Mouse (Mus musculus) MEL (cell line): ENCODE measurements at regions not wholly inside any gene's neighbourhood (a gene's known extent, or its start where the extent isn't known, plus 50 kb on each side); places are given as distances from the start of the nearest gene placed in this dataset.

Source experiments
- DNase-seq: peaks from one replicate; pipeline ENCODE4 v3.0.0; 2011; ENCODE audit warnings: low read depth, low spot score
- H3K27ac ChIP-seq: 2 replicates; pipeline ENCODE4 v1.5.1; 2012; ENCODE audit warnings: low read depth, mild to moderate bottlenecking, control low read depth, low read length, moderate library complexity; ENCODE audit not compliant: control insufficient read depth
- H3K27me3 ChIP-seq, 2 experiments: fragments of 150-350 bp in 1 of 2; sonication (generic) in 1 of 2; 2 replicates each; pipeline ENCODE4 v1.6.1; 2012; ENCODE audit warnings: low read length in 2 of 2, mild to moderate bottlenecking in 2 of 2, improper control_type of control experiment in 1 of 2, moderate library complexity in 1 of 2; ENCODE audit not compliant: insufficient read depth in 2 of 2, control insufficient read depth in 1 of 2
- H3K36me3 ChIP-seq, 2 experiments: 2 replicates each; pipeline ENCODE4 v1.6.1; 2012 to 2014; ENCODE audit warnings: low read length in 2 of 2, improper control_type of control experiment in 1 of 2, inconsistent platforms in 1 of 2, mild to moderate bottlenecking in 1 of 2; ENCODE audit not compliant: insufficient read depth in 2 of 2, control insufficient read depth in 1 of 2
- H3K4me1 ChIP-seq, 2 experiments: fragments of 150-350 bp in 1 of 2; sonication (generic) in 1 of 2; 2 replicates each; pipeline ENCODE4 v1.6.1; 2012; ENCODE audit warnings: low read length in 2 of 2, improper control_type of control experiment in 1 of 2, mild to moderate bottlenecking in 1 of 2; ENCODE audit not compliant: insufficient read depth in 2 of 2, control insufficient read depth in 1 of 2
- H3K4me3 ChIP-seq, 2 experiments: fragments of 150-350 bp in 1 of 2; sonication (generic) in 1 of 2; 2 replicates each; pipeline ENCODE4 v1.5.1; 2012; ENCODE audit warnings: low read depth in 2 of 2, low read length in 2 of 2, mild to moderate bottlenecking in 2 of 2, moderate library complexity in 2 of 2, control low read depth in 1 of 2, improper control_type of control experiment in 1 of 2; ENCODE audit not compliant: control insufficient read depth in 1 of 2, insufficient read depth in 1 of 2
- H3K79me2 ChIP-seq: 2 replicates; pipeline ENCODE4 v1.6.1; 2012; ENCODE audit warnings: mild to moderate bottlenecking, low read length, moderate library complexity; ENCODE audit not compliant: control insufficient read depth, poor library complexity, insufficient read depth
- H3K9ac ChIP-seq: 2 replicates; pipeline ENCODE4 v1.6.1; 2012; ENCODE audit warnings: low read depth, mild to moderate bottlenecking, control low read depth, low read length, moderate library complexity; ENCODE audit not compliant: control insufficient read depth, poor library complexity, severe bottlenecking
- H3K9me3 ChIP-seq: fragments of 150-350 bp; sonication (generic); replicated peaks from 2 replicates; pipeline ENCODE4 v1.6.1; 2012; ENCODE audit warnings: mild to moderate bottlenecking, low read length, improper control_type of control experiment, moderate library complexity; ENCODE audit not compliant: insufficient read depth
- BHLHE40 ChIP-seq: IDR thresholded peaks from 2 replicates; pipeline ENCODE4 v1.6.1; 2012; ENCODE audit warnings: low read depth, mild to moderate bottlenecking, inconsistent platforms, low read length, improper control_type of control experiment, borderline replicate concordance
- CHD1 ChIP-seq: IDR thresholded peaks from 2 replicates; pipeline ENCODE4 v1.6.1; 2012; ENCODE audit warnings: low read depth, mild to moderate bottlenecking, inconsistent platforms, low read length, improper control_type of control experiment
- CHD2 ChIP-seq: IDR thresholded peaks from 2 replicates; pipeline ENCODE4 v1.6.1; 2011; ENCODE audit warnings: low read length, improper control_type of control experiment
- CTCF ChIP-seq, 3 experiments: IDR thresholded peaks in 2 of 3; conservative IDR thresholded peaks in 1 of 3; 2 replicates each; pipeline ENCODE4 v1.5.1; 2011 to 2012; ENCODE audit warnings: low read length in 3 of 3, low read depth in 2 of 3, mild to moderate bottlenecking in 2 of 3, improper control_type of control experiment in 1 of 3, inconsistent platforms in 1 of 3, mixed read lengths in 1 of 3, moderate library complexity in 1 of 3; ENCODE audit not compliant: control insufficient read depth in 1 of 3, insufficient read depth in 1 of 3, poor library complexity in 1 of 3, severe bottlenecking in 1 of 3
- E2F4 ChIP-seq: IDR thresholded peaks from 2 replicates; pipeline ENCODE4 v1.6.1; 2011; ENCODE audit warnings: low read depth, low read length, improper control_type of control experiment, borderline replicate concordance
- EP300 ChIP-seq, 2 experiments: IDR thresholded peaks; 2 replicates each; pipeline ENCODE4 v1.6.1; 2011; ENCODE audit warnings: improper control_type of control experiment in 2 of 2, low read length in 2 of 2, low read depth in 1 of 2, mild to moderate bottlenecking in 1 of 2
- GABPA ChIP-seq: IDR thresholded peaks from 2 replicates; pipeline ENCODE4 v1.6.1; 2012; ENCODE audit warnings: low read depth, mild to moderate bottlenecking, inconsistent platforms, low read length, improper control_type of control experiment, moderate library complexity
- GATA1 ChIP-seq: IDR thresholded peaks from 2 replicates; pipeline ENCODE4 v1.6.1; 2011; ENCODE audit warnings: low read depth, low read length, improper control_type of control experiment
- JUND ChIP-seq: IDR thresholded peaks from 2 replicates; pipeline ENCODE4 v1.6.1; 2011; ENCODE audit warnings: low read depth, mild to moderate bottlenecking, improper control_type of control experiment, low read length
- KAT2A ChIP-seq: conservative IDR thresholded peaks from 2 replicates; pipeline ENCODE4 v1.6.1; 2012; ENCODE audit warnings: low read depth, low read length, improper control_type of control experiment, inconsistent platforms
- MAFK ChIP-seq: IDR thresholded peaks from 2 replicates; pipeline ENCODE4 v1.6.1; 2011; ENCODE audit warnings: low read depth, mild to moderate bottlenecking, low read length, improper control_type of control experiment, borderline replicate concordance
- MAX ChIP-seq: IDR thresholded peaks from 2 replicates; pipeline ENCODE4 v1.6.1; 2011; ENCODE audit warnings: low read length, improper control_type of control experiment
- MEF2A ChIP-seq: IDR thresholded peaks from 2 replicates; pipeline ENCODE4 v1.6.1; 2014; ENCODE audit warnings: low read depth, mild to moderate bottlenecking, inconsistent platforms, low read length, improper control_type of control experiment; ENCODE audit not compliant: poor library complexity, insufficient replicate concordance, severe bottlenecking; ENCODE audit errors: extremely low read depth
- MYC ChIP-seq: IDR thresholded peaks from 2 replicates; pipeline ENCODE4 v1.6.1; 2011; ENCODE audit warnings: low read depth, mild to moderate bottlenecking, low read length, improper control_type of control experiment, moderate library complexity
- NRF1 ChIP-seq: IDR thresholded peaks from 2 replicates; pipeline ENCODE4 v1.6.1; 2014; ENCODE audit warnings: low read depth, mild to moderate bottlenecking, inconsistent platforms, low read length, improper control_type of control experiment, moderate library complexity; ENCODE audit not compliant: poor library complexity, insufficient read depth, severe bottlenecking
- POLR2A ChIP-seq, 2 experiments: IDR thresholded peaks; 2 replicates each; pipeline ENCODE4 v1.6.1; 2011 to 2012; ENCODE audit warnings: low read length in 2 of 2, mild to moderate bottlenecking in 2 of 2, control low read depth in 1 of 2, improper control_type of control experiment in 1 of 2, low read depth in 1 of 2, moderate library complexity in 1 of 2; ENCODE audit not compliant: control insufficient read depth in 1 of 2, insufficient read depth in 1 of 2, poor library complexity in 1 of 2
- POLR2AphosphoS2 ChIP-seq: IDR thresholded peaks from 2 replicates; pipeline ENCODE4 v1.6.1; 2011; ENCODE audit warnings: low read length, improper control_type of control experiment
- POLR2AphosphoS5 ChIP-seq: IDR thresholded peaks from 2 replicates; pipeline ENCODE4 v1.6.1; 2012; ENCODE audit warnings: low read depth, borderline replicate concordance, mild to moderate bottlenecking, inconsistent platforms, low read length, moderate library complexity, mixed read lengths
- RAD21 ChIP-seq: IDR thresholded peaks from 2 replicates; pipeline ENCODE4 v1.6.1; 2011; ENCODE audit warnings: mild to moderate bottlenecking, low read depth, low read length, improper control_type of control experiment
- TAL1 ChIP-seq: IDR thresholded peaks from 2 replicates; pipeline ENCODE4 v1.6.1; 2012; ENCODE audit warnings: mild to moderate bottlenecking, inconsistent platforms, low read length, moderate library complexity, mixed read lengths
- UBTF ChIP-seq: IDR thresholded peaks from 2 replicates; pipeline ENCODE4 v1.6.1; 2012; ENCODE audit warnings: low read depth, mild to moderate bottlenecking, inconsistent platforms, low read length, improper control_type of control experiment, moderate library complexity, borderline replicate concordance; ENCODE audit not compliant: insufficient read depth
- USF2 ChIP-seq, 2 experiments: IDR thresholded peaks; 2 replicates each; pipeline ENCODE4 v1.6.1; 2011 to 2012; ENCODE audit warnings: improper control_type of control experiment in 2 of 2, low read length in 2 of 2, borderline replicate concordance in 1 of 2, inconsistent platforms in 1 of 2, low read depth in 1 of 2, mild to moderate bottlenecking in 1 of 2; ENCODE audit not compliant: insufficient read depth in 1 of 2
- ZKSCAN1 ChIP-seq: IDR thresholded peaks from 2 replicates; pipeline ENCODE4 v1.6.1; 2012; ENCODE audit warnings: low read depth, mild to moderate bottlenecking, inconsistent platforms, low read length, improper control_type of control experiment, moderate library complexity
- ZNF384 ChIP-seq: IDR thresholded peaks from 2 replicates; pipeline ENCODE4 v1.6.1; 2012; ENCODE audit warnings: low read depth, mild to moderate bottlenecking, inconsistent platforms, low read length, improper control_type of control experiment

DNA sequence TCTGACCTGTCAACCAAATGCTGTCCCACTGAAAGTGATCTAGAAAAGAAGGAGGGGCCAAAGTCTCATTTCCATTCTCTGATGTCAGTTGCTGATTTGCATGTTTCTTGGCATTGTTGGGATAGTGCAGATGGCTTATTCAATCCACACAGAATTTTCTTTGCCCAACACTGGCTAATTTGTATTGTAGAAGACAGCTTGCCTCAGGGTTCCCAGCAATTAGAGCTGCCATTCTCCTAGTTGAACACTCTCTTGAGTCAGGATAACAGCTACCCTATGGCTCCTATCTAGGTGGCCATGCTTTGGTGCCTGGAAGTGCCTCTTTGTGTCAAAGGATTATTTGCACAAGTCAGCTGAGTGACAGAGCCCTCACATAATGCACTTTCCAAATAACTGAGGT lies 569.0 kb downstream of the Lrriq3 start:
- DNase-seq = no peak
- no peaks in the 10 kb centered on the region for H3K4me1 ChIP-seq
- H3K27me3 ChIP-seq = no peaks in the 10 kb centered on the region
- no peak for TF ChIP-seq BHLHE40
- TF ChIP-seq E2F4 = no peak
- TF ChIP-seq MAFK = no peak
- TF ChIP-seq TAL1 = no peak
- no peak for TF ChIP-seq MAX
- no peak for TF ChIP-seq EP300 (IDR thresholded peaks at IDR 0.05; ENCODE audit: low read depth in 1 of 2, low read length in 2 of 2)
- TF ChIP-seq POLR2AphosphoS2 = no peak
- TF ChIP-seq JUND = no peak
- no peak for TF ChIP-seq GABPA
- no peak for TF ChIP-seq POLR2AphosphoS5
- TF ChIP-seq CHD2 = no peak
- no peak for TF ChIP-seq GATA1
- TF ChIP-seq CHD1 = no peak
- no peak for TF ChIP-seq MEF2A
- no peak for TF ChIP-seq USF2 (IDR thresholded peaks at IDR 0.05; ENCODE audit: borderline replicate concordance in 1 of 2, insufficient read depth in 1 of 2, low read depth in 1 of 2, low read length in 2 of 2)
- TF ChIP-seq RAD21 = no peak
- no peak for TF ChIP-seq ZKSCAN1
- no peak for TF ChIP-seq UBTF
- no peak overlapping the region for H3K4me3 ChIP-seq
- no peaks in the 10 kb centered on the region for H3K79me2 ChIP-seq
- H3K36me3 ChIP-seq = no peaks in the 10 kb centered on the region
- no peak overlapping the region for H3K27ac ChIP-seq
- H3K9ac ChIP-seq = no peak overlapping the region
- H3K9me3 ChIP-seq = no peaks in the 10 kb centered on the region

DNA sequence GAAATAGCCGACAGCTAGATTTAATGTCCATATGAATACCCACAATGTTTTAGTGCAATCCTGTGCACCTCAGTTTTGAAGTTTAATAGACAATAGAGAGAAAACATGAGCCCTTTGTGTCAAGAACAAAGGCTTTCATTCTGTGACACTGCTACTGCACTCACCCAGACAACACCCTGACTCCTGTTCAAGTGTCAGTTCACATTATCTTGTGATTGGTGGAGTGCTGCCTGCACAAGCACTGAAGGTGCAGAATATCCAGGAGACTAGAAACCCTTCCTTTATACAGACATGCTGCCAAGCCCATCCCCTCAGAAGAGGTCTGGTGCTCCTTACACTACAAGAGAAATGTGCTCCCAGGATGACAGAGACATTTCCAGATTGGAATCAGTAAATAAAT lies 579.3 kb downstream of the Lrriq3 start:
- Histone ChIP-seq H3K4me1 (no peaks in the 10 kb centered on the region), H3K9ac (no peak overlapping the region), H3K4me3 (no peak overlapping the region), H3K79me2 (no peaks in the 10 kb centered on the region), H3K27me3 (no peaks in the 10 kb centered on the region), H3K9me3 (no peaks in the 10 kb centered on the region), H3K27ac (no peak overlapping the region), H3K36me3 (no peaks in the 10 kb centered on the region)
- TF ChIP-seq CTCF (IDR thresholded peaks at IDR 0.05 in 2 of 3, conservative IDR thresholded peaks at IDR 0.05 in 1 of 3; ENCODE audit: control insufficient read depth in 1 of 3, insufficient read depth in 1 of 3, low read depth in 2 of 3, low read length in 3 of 3, poor library complexity in 1 of 3, severe bottlenecking in 1 of 3) (no peak), KAT2A (no peak), TAL1 (no peak), POLR2A (IDR thresholded peaks at IDR 0.05; ENCODE audit: control insufficient read depth in 1 of 2, insufficient read depth in 1 of 2, low read depth in 1 of 2, low read length in 2 of 2, poor library complexity in 1 of 2) (no peak), MYC (no peak), CHD1 (no peak), JUND (no peak), ZNF384 (no peak), NRF1 (no peak), GABPA (no peak)
- DNase-seq = no peak
